Mouse (Mus musculus): ENCODE measurements around the gene 4930595D18Rik.

DNA sequence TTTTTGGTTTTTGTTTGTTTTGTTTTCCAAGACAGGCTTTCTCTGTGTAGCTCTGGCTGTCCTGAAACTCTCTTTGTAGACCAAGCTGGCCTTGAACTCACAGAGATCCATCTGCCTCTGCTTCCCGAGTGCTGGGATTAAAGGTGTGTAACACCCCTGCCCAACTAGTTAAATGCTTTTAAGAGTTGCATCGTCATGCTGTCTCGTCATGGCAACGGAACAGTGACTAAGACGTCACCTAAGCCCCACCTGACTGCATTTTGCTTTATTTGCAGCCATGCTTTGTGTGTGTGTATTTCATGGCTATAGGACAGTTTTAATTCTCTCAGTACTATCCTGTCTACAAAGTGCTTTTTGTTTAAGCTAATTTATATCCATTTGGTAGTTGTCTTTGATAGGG, 27.4 kb upstream of the 4930595D18Rik start:
- TF ChIP-seq CTCF (IDR thresholded peaks at IDR 0.05; ENCODE audit: low read depth, low read length) = no peak
- no peak for TF ChIP-seq POLR2A (IDR thresholded peaks at IDR 0.05; ENCODE audit: extremely low read depth, insufficient read depth, low read length)

Data from liver, adult 2 months (tissue).